Mouse (Mus musculus) ES-Bruce4 (cell line): ENCODE data around the gene Nfil3. TPM values are rescaled to one million over a fixed set of nuclear protein-coding genes. Genes with fewer than 3 reads are reported as not detected.

Experiments
- H3K27ac ChIP-seq: 2 replicates; pipeline ENCODE4 v1.5.1; 2012; ENCODE audit warnings: low read length, inconsistent platforms; ENCODE audit not compliant: insufficient read depth
- H3K27me3 ChIP-seq: 2 replicates; pipeline ENCODE4 v1.6.1; 2012; ENCODE audit warnings: mild to moderate bottlenecking, low read length, inconsistent platforms; ENCODE audit not compliant: control insufficient read depth, poor library complexity, insufficient read depth, severe bottlenecking
- H3K36me3 ChIP-seq: 2 replicates; pipeline ENCODE4 v1.6.1; 2012; ENCODE audit warnings: inconsistent platforms, mild to moderate bottlenecking, low read length, moderate library complexity; ENCODE audit not compliant: control insufficient read depth, poor library complexity, insufficient read depth, severe bottlenecking
- H3K4me1 ChIP-seq: one replicate; pipeline ENCODE4 v1.8.1; 2011; ENCODE audit warnings: low read length; ENCODE audit not compliant: control insufficient read depth, insufficient read depth
- H3K4me3 ChIP-seq: 2 replicates; pipeline ENCODE4 v1.5.1; 2011; ENCODE audit warnings: low read depth, mild to moderate bottlenecking, low read length
- H3K9ac ChIP-seq: 2 replicates; pipeline ENCODE4 v1.6.1; 2012; ENCODE audit warnings: low read depth, mild to moderate bottlenecking, inconsistent platforms; ENCODE audit not compliant: poor library complexity, severe bottlenecking
- H3K9me3 ChIP-seq: replicated peaks from 2 replicates; pipeline ENCODE4 v1.6.1; 2012; ENCODE audit warnings: mild to moderate bottlenecking, low read length, inconsistent platforms; ENCODE audit not compliant: control insufficient read depth, poor library complexity, insufficient read depth, severe bottlenecking
- CTCF ChIP-seq: IDR thresholded peaks from one replicate; pipeline ENCODE4 v1.8.1; 2011; ENCODE audit warnings: low read depth, low read length
- EP300 ChIP-seq: IDR thresholded peaks from 2 replicates; pipeline ENCODE4 v1.6.1; 2011; ENCODE audit warnings: low read depth, low read length; ENCODE audit not compliant: insufficient read depth
- POLR2A ChIP-seq: IDR thresholded peaks from one replicate; pipeline ENCODE4 v1.8.1; 2011; ENCODE audit warnings: low read length; ENCODE audit not compliant: insufficient read depth
- polyA plus RNA-seq: library from polyadenylated mRNA; stranded (reverse); fragments of >200 nt; gene quantifications from 2 replicates; pipeline ENCODE4 v1.2.4, GENCODE M21; 2011; ENCODE audit warnings: low read depth; ENCODE audit not compliant: missing spikeins, insufficient read depth, insufficient read length

The Nfil3 gene
- polyA plus RNA-seq, 1 experiment: 3.9 TPM

GRCm38 (mm10) chr13:52928392-52928791, 52.5 kb downstream of the Nfil3 start:
- TF ChIP-seq EP300 (no peak), POLR2A (no peak), CTCF (no peak)
- Histone ChIP-seq H3K9me3 (0 out of 2 replicates have a peak, but pooled peaks cover 6% of the 10 kb centered on the region), H3K4me1 (no peaks in the 10 kb centered on the region), H3K4me3 (no peak overlapping the region), H3K36me3 (no peaks in the 10 kb centered on the region), H3K27ac (no peak overlapping the region), H3K27me3 (no peaks in the 10 kb centered on the region), H3K9ac (peak overlapping the region; percentile 82)

GRCm38 (mm10) chr13:52924457-52924856, 56.4 kb downstream of the Nfil3 start:
- 0 out of 2 replicates have a peak, but pooled peaks cover 6% of the 10 kb centered on the region for H3K9me3 ChIP-seq
- no peak overlapping the region for H3K9ac ChIP-seq
- TF ChIP-seq CTCF (no peak), POLR2A (no peak), EP300 (no peak)
- H3K27me3 ChIP-seq: no peaks in the 10 kb centered on the region
- no peak overlapping the region for H3K4me3 ChIP-seq
- H3K27ac ChIP-seq: no peak overlapping the region
- peaks cover 3% of the 10 kb centered on the region for H3K4me1 ChIP-seq
- no peaks in the 10 kb centered on the region for H3K36me3 ChIP-seq

GRCm38 (mm10) chr13:52921966-52922365, 58.9 kb downstream of the Nfil3 start:
- Histone ChIP-seq H3K9ac (no peak overlapping the region), H3K27ac (no peak overlapping the region), H3K4me3 (no peak overlapping the region), H3K36me3 (no peaks in the 10 kb centered on the region), H3K4me1 (peaks cover 3% of the 10 kb centered on the region), H3K9me3 (0 out of 2 replicates have a peak, but pooled peaks cover 6% of the 10 kb centered on the region), H3K27me3 (no peaks in the 10 kb centered on the region)
- TF ChIP-seq CTCF: no peak
- TF ChIP-seq POLR2A: no peak
- no peak for TF ChIP-seq EP300

- Histone ChIP-seq H3K4me1 (peaks cover 3% of the 10 kb centered on the region), H3K36me3 (no peaks in the 10 kb centered on the region), H3K9ac (no peak overlapping the region), H3K27me3 (no peaks in the 10 kb centered on the region), H3K9me3 (0 out of 2 replicates have a peak, but pooled peaks cover 6% of the 10 kb centered on the region), H3K4me3 (no peak overlapping the region), H3K27ac (no peak overlapping the region)
- TF ChIP-seq POLR2A (no peak), EP300 (no peak), CTCF (no peak)
Observed at GRCm38 (mm10) chr13:52921065-52921825, 59.6 kb downstream of the Nfil3 start.

GRCm38 (mm10) chr13:52919790-52920352, 61.0 kb downstream of the Nfil3 start:
- H3K27ac ChIP-seq: no peak overlapping the region

GRCm38 (mm10) chr13:52918333-52918732, 62.5 kb downstream of the Nfil3 start:
- Histone ChIP-seq H3K9me3 (no peaks in the 10 kb centered on the region), H3K4me1 (peaks cover 3% of the 10 kb centered on the region), H3K27ac (no peak overlapping the region), H3K4me3 (no peak overlapping the region), H3K36me3 (no peaks in the 10 kb centered on the region), H3K27me3 (no peaks in the 10 kb centered on the region), H3K9ac (no peak overlapping the region)
- no peak for TF ChIP-seq EP300
- TF ChIP-seq CTCF: no peak
- TF ChIP-seq POLR2A: no peak

More at GRCm38 (mm10) chr13:52919790-52920352, 61.0 kb downstream of the Nfil3 start:
- Histone ChIP-seq H3K27me3 (no peaks in the 10 kb centered on the region), H3K9me3 (0 out of 2 replicates have a peak, but pooled peaks cover 2% of the 10 kb centered on the region), H3K36me3 (no peaks in the 10 kb centered on the region), H3K4me1 (peaks cover 3% of the 10 kb centered on the region), H3K4me3 (no peak overlapping the region), H3K9ac (no peak overlapping the region)
- TF ChIP-seq CTCF (no peak), EP300 (no peak), POLR2A (no peak)

Other genes starting within 250 kb of the Nfil3 start
- gene Auh, start 51.4 kb downstream of the Nfil3 start, polyA plus RNA-seq: 28.4 and 30.9 TPM in 2 replicates